Mouse (Mus musculus) neural tube, embryonic 11.5 days (tissue): Measurements from ENCODE around the gene Gm21149. TPM values are rescaled to one million over a fixed set of nuclear protein-coding genes. Genes with fewer than 3 reads are reported as not detected.
"Not testable (repeated sequence)": the region's sequence is repeated elsewhere in the genome, so short reads cannot be mapped to it uniquely, and the experiment has no call there.

Experiments
- ATAC-seq: fragments of 200-750 bp; cut with Nextera tagmentation; 2 replicates; pipeline ENCODE4 v1.8.0; 2017; ENCODE audit warnings: moderate number of reproducible peaks, mild to moderate bottlenecking, moderate TSS enrichment, moderate library complexity; ENCODE audit not compliant: insufficient read depth, low FRiP score, low TSS enrichment
- DNase-seq: peaks from one replicate; pipeline ENCODE4 v3.0.0-alpha.2; 2015; ENCODE audit warnings: low spot score
- H3K27ac ChIP-seq: fragments of 300-500 bp; sonication (generic); 2 replicates; pipeline ENCODE4 v1.5.1; 2014; ENCODE audit warnings: low read depth, mild to moderate bottlenecking, low read length
- H3K27me3 ChIP-seq: fragments of 300-500 bp; sonication (generic); 2 replicates; pipeline ENCODE4 v1.6.1; 2014; ENCODE audit warnings: mild to moderate bottlenecking, low read length, mixed read lengths; ENCODE audit not compliant: control insufficient read depth, insufficient read depth
- H3K36me3 ChIP-seq: fragments of 300-500 bp; sonication (generic); 2 replicates; pipeline ENCODE4 v1.6.1; 2014; ENCODE audit warnings: mild to moderate bottlenecking, low read length, moderate library complexity, mixed read lengths; ENCODE audit not compliant: control insufficient read depth, insufficient read depth
- H3K4me1 ChIP-seq: fragments of 300-500 bp; sonication (generic); 2 replicates; pipeline ENCODE4 v1.6.1; 2014; ENCODE audit warnings: low read length, mixed read lengths; ENCODE audit not compliant: control insufficient read depth, insufficient read depth
- H3K4me2 ChIP-seq: fragments of 300-500 bp; sonication (generic); 2 replicates; pipeline ENCODE4 v1.6.1; 2014; ENCODE audit warnings: low read depth, mild to moderate bottlenecking, moderate library complexity
- H3K4me3 ChIP-seq: fragments of 300-500 bp; sonication (generic); 2 replicates; pipeline ENCODE4 v1.5.1; 2014; ENCODE audit warnings: low read depth, low read length
- H3K9ac ChIP-seq: fragments of 300-500 bp; sonication (generic); 2 replicates; pipeline ENCODE4 v1.6.1; 2014; ENCODE audit warnings: mild to moderate bottlenecking, low read length
- H3K9me3 ChIP-seq: fragments of 300-500 bp; sonication (generic); 2 replicates; pipeline ENCODE4 v1.6.1; 2016; ENCODE audit warnings: low read length; ENCODE audit not compliant: control insufficient read depth
- WGBS: fragments of 180-500 bp; shearing (Covaris S2); extraction: QIAGEN DNeasy Blood & Tissue Kit; methylation state at CpG from one replicate; pipeline ENCODE4 v1.1.7; 2014; 5-methylcytosine and 5-hydroxymethylcytosine counted together
- polyA plus RNA-seq: library from polyadenylated mRNA; unstranded; fragments of >200 nt; fragmentation: Nextera tagmentation; extraction: Ambion mirVana; gene quantifications from 2 replicates; pipeline ENCODE4 v1.2.1, GENCODE M21; 2014

Gene Gm21149
- not detected in 2 replicates for polyA plus RNA-seq

DNA sequence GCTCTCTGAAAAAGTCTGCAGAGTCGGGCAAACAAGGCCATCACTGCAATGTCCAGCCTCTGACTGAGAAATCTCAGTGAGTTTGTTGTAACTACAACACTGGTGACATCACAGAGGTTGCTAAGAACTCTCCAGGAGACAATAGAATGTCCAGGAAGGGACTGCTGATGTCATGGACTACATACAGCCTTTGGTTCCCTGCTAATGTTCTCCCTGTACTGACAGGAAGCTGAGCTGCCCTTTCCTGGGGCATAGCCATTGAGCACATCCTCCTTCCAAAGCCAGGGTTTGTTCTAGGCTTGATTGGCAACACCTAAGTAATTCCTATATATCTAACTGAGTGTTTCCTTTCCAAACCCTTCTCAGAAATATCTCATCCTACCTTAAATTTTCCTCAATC, at the start of gene Gm21149:
Gene Gm21149, minus strand, starts transcription at position 101 of the 400 bp plus-strand sequence.
- not testable (repeated sequence) for DNase-seq, H3K9ac ChIP-seq, H3K4me3 ChIP-seq, ATAC-seq, H3K36me3 ChIP-seq, H3K27me3 ChIP-seq, H3K4me2 ChIP-seq, H3K9me3 ChIP-seq, H3K4me1 ChIP-seq, H3K27ac ChIP-seq
- WGBS: 73% methylated on average over 1 of the region's 1 CpGs

GRCm38 (mm10) chr5:15522470-15522869, 46.1 kb upstream of the Gm21149 start:
- not testable (repeated sequence) for ATAC-seq, H3K27ac ChIP-seq

DNA sequence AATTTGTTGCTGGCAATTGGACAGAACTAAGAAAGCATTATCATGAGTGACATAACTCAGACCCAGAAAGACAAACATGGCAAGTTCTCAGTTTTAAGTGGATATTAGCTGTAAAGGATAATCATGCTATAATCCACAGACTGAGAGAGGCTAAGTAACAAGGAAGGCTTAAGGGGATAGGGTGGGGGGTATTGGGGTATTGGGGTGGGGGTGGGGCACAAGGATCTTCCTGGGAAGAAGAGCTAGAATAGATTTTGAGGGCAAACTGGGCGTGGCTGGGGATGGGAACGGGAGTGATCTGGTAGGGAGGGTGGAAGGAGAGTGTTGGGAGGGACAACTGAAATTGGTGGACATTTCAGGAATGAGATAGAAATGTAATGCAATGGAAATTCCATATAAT, 45.7 kb upstream of the Gm21149 start:
- H3K27ac ChIP-seq, H3K9ac ChIP-seq, H3K27me3 ChIP-seq, H3K9me3 ChIP-seq, H3K4me1 ChIP-seq, H3K4me2 ChIP-seq, H3K36me3 ChIP-seq, H3K4me3 ChIP-seq, ATAC-seq: not testable (repeated sequence)
- peak; percentile 7 for DNase-seq
- WGBS: 47% methylated on average over 2 of the region's 2 CpGs

More at GRCm38 (mm10) chr5:15522470-15522869, 46.1 kb upstream of the Gm21149 start:
- not testable (repeated sequence) for H3K27me3 ChIP-seq, H3K9me3 ChIP-seq, H3K36me3 ChIP-seq, H3K4me3 ChIP-seq, H3K4me2 ChIP-seq, H3K4me1 ChIP-seq, DNase-seq, H3K9ac ChIP-seq

DNA sequence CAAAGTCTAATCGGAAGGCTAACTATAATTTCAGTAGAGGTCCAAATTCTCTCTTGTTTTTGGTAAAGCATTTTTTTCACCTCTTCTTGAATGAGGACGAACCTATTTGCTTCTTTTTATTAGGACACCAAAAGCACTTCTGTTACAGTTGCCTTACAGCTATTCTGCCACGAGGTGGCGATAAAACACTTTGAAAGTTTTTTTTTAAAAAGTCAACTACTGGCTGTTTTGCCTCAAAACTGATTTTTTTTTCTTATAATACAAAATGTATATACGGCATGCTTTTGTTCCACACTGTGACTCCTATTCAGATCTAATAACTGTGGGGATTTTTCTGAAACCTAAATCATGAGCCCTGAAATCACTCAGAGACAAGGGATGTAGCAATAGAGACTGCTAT, 44.1 kb upstream of the Gm21149 start:
- not testable (repeated sequence) for H3K9ac ChIP-seq, H3K27me3 ChIP-seq, DNase-seq, H3K4me3 ChIP-seq, H3K4me1 ChIP-seq, H3K36me3 ChIP-seq, H3K27ac ChIP-seq, H3K4me2 ChIP-seq, H3K9me3 ChIP-seq, ATAC-seq
- WGBS: 22% methylated on average over 5 of the region's 5 CpGs

- WGBS: 76% methylated on average over 2 of the region's 2 CpGs
- not testable (repeated sequence) for H3K9me3 ChIP-seq, H3K4me3 ChIP-seq, H3K9ac ChIP-seq, H3K27me3 ChIP-seq, H3K4me1 ChIP-seq, H3K36me3 ChIP-seq, DNase-seq, H3K27ac ChIP-seq, H3K4me2 ChIP-seq
- peak; percentile 48; the same call in 1 of the 2 replicates for ATAC-seq
These were observed 40.8 kb upstream of the Gm21149 start for GRCm38 (mm10) chr5:15517150-15517549.

GRCm38 (mm10) chr5:15512236-15512635, 35.9 kb upstream of the Gm21149 start:
- not testable (repeated sequence) for H3K4me2 ChIP-seq, H3K9me3 ChIP-seq, H3K36me3 ChIP-seq, H3K27ac ChIP-seq, H3K4me1 ChIP-seq, H3K27me3 ChIP-seq, DNase-seq, H3K9ac ChIP-seq, H3K4me3 ChIP-seq
- 64% methylated on average over 3 of the region's 3 CpGs for WGBS
- ATAC-seq: peak; percentile 39; the same call in 1 of the 2 replicates

DNA sequence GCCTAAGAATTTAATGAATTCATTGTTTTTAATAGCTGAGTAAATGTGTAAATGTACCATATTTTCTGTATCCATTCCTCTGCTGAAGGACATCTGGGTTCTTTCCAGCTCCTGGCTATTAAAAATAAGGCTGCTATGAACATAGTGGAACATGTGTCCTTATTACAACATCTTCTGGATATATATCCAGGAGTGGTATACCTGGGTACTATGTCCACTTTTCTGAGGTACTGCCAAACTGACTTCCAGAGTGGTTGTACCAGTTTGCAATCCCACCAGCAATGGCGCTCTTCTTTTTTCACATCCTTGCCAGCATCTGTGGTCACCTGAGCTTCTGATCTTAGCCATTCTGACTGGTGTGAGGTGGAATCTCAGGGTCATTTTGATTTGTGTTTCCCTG, 33.6 kb upstream of the Gm21149 start:
- ATAC-seq: not testable (repeated sequence)

DNA sequence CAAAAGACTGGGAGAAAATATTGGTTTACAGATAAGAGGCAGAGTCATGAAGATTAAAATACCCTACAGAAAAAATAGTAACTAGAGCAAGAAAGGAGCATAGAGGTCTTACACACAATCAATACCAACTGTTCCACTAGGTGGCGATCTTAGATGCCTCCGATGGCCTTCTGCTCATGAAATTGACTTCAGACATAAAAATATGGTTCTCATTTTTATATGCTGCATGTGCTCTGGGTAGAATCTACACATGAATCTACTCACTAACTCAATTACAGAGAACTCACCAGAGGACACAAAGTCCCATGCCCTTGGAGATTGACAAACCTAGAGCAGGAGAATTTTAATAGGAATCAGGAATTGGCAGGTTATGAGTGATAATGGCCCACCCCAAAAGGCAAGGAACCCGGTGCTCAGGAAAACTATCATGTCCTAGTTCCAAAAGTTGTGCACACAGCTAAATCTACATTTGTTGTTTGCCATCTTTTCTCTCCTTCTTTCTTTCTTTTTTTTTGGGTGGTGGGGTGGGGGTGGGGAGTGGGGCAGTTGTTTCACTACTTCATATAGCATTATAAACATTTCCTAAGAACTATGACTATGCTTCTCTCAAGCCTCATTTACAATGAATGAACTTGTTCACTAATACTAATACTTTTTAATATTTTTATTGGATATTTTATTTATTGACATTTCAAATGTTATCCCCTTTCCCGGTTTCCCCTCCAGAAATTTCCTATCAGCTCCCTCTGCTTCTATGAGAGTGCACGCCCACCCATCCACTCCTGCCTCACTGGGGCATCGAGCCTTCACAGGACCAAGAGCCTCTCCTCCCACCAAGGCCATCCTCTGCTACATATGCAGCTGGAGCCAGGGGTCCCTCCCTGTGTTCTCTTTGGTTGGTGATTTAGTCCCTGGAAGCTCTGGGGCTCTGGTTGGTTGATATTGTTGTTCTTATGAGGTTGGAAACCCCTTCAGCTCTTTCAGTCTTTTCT, 32.4 kb upstream of the Gm21149 start:
- not testable (repeated sequence) for H3K9ac ChIP-seq, ATAC-seq, H3K9me3 ChIP-seq, H3K27me3 ChIP-seq, H3K4me2 ChIP-seq, DNase-seq, H3K4me1 ChIP-seq, H3K27ac ChIP-seq, H3K4me3 ChIP-seq, H3K36me3 ChIP-seq
- WGBS: 67% methylated on average over 6 of the region's 6 CpGs

More for the DNA sequence above, 33.6 kb upstream of the Gm21149 start:
- H3K27ac ChIP-seq, H3K4me2 ChIP-seq, H3K4me3 ChIP-seq, H3K9ac ChIP-seq, H3K4me1 ChIP-seq, H3K27me3 ChIP-seq, DNase-seq, H3K9me3 ChIP-seq, H3K36me3 ChIP-seq: not testable (repeated sequence)
- WGBS: 86% methylated on average over 1 of the region's 1 CpGs
